Mouse (Mus musculus) spleen, adult 2 months (tissue): ENCODE measurements around the gene Prkcq. TPM values are rescaled to one million over a fixed set of nuclear protein-coding genes. Genes with fewer than 3 reads are reported as not detected.

Source experiments
- DNase-seq, 2 experiments: peaks; one replicate each; pipeline versions ENCODE4 v3.0.0 to v3.0.0-alpha.2; 2012 to 2021; ENCODE audit warnings: low spot score in 2 of 2, low read depth in 1 of 2
- H3K27ac ChIP-seq: fragments of 200-500 bp; 2 replicates; pipeline ENCODE4 v1.5.1; 2012; ENCODE audit warnings: low read length, inconsistent platforms; ENCODE audit not compliant: insufficient read depth
- H3K27me3 ChIP-seq: fragments of 200-500 bp; 2 replicates; pipeline ENCODE4 v1.6.1; 2012; ENCODE audit warnings: mild to moderate bottlenecking, moderate library complexity, low read length, inconsistent platforms; ENCODE audit not compliant: control insufficient read depth, insufficient read depth
- H3K36me3 ChIP-seq: fragments of 200-500 bp; 2 replicates; pipeline ENCODE4 v1.6.1; 2012; ENCODE audit warnings: mild to moderate bottlenecking, low read length, inconsistent platforms; ENCODE audit not compliant: control insufficient read depth, insufficient read depth
- H3K4me1 ChIP-seq: fragments of 200-500 bp; 2 replicates; pipeline ENCODE4 v1.6.1; 2011; ENCODE audit warnings: inconsistent platforms; ENCODE audit not compliant: control insufficient read depth, insufficient read depth, insufficient read length
- H3K4me3 ChIP-seq: fragments of 200-500 bp; 2 replicates; pipeline ENCODE4 v1.5.1; 2011; ENCODE audit warnings: mild to moderate bottlenecking, inconsistent platforms; ENCODE audit not compliant: insufficient read depth, insufficient read length; ENCODE audit errors: extremely low read depth
- CTCF ChIP-seq: fragments of 200-500 bp; IDR thresholded peaks from 2 replicates; pipeline ENCODE4 v1.5.1; 2011; ENCODE audit warnings: mild to moderate bottlenecking, inconsistent platforms; ENCODE audit not compliant: insufficient read depth, insufficient read length, insufficient replicate concordance; ENCODE audit errors: extremely low read depth
- POLR2A ChIP-seq: fragments of 200-500 bp; IDR thresholded peaks from 2 replicates; pipeline ENCODE4 v1.6.1; 2011; ENCODE audit warnings: low read depth, low read length, inconsistent platforms
- WGBS: fragments of 180-500 bp; shearing (Covaris S2); methylation state at CpG from one replicate; pipeline ENCODE4 v1.1.7; 2018; 5-methylcytosine and 5-hydroxymethylcytosine counted together
- polyA plus RNA-seq: library from polyadenylated mRNA; depleted of rRNA; stranded (reverse); fragments of >200 nt; gene quantifications from 2 replicates; pipeline ENCODE4 v1.2.3, GENCODE M21; 2012

The Prkcq gene
- polyA plus RNA-seq, 1 experiment = 9.3 TPM

GRCm38 (mm10) chr2:11278965-11279364 lies 107.1 kb downstream of the Prkcq start:
- H3K27ac ChIP-seq = no peak overlapping the region
- TF ChIP-seq CTCF (no peak), POLR2A (no peak)
- no peaks in the 10 kb centered on the region for H3K27me3 ChIP-seq
- H3K4me1 ChIP-seq = no peaks in the 10 kb centered on the region; the same call in 1 of the 2 replicates
- no peaks in the 10 kb centered on the region; the same call in 1 of the 2 replicates for H3K36me3 ChIP-seq
- H3K4me3 ChIP-seq = no peak overlapping the region
- no peak for DNase-seq
- 76% methylated on average over 7 of the region's 7 CpGs for WGBS

- Histone ChIP-seq H3K4me1 (no peaks in the 10 kb centered on the region; the same call in 1 of the 2 replicates), H3K36me3 (no peaks in the 10 kb centered on the region; the same call in 1 of the 2 replicates)
- WGBS = 52% methylated on average over 2 of the region's 2 CpGs
Measured at GRCm38 (mm10) chr2:11280247-11280646, 108.3 kb downstream of the Prkcq start.

GRCm38 (mm10) chr2:11287834-11288530 lies 116.1 kb downstream of the Prkcq start:
- Histone ChIP-seq H3K36me3 (no peaks in the 10 kb centered on the region), H3K27ac (no peak overlapping the region), H3K27me3 (no peaks in the 10 kb centered on the region), H3K4me3 (no peak overlapping the region), H3K4me1 (no peaks in the 10 kb centered on the region)
- no peak for TF ChIP-seq CTCF
- TF ChIP-seq POLR2A = no peak
- 86% methylated on average over 18 of the region's 18 CpGs for WGBS
- DNase-seq = no peak

More at GRCm38 (mm10) chr2:11280247-11280646, 108.3 kb downstream of the Prkcq start:
- no peak for DNase-seq
- TF ChIP-seq POLR2A (no peak), CTCF (no peak)
- Histone ChIP-seq H3K4me3 (no peak overlapping the region), H3K27ac (no peak overlapping the region), H3K27me3 (no peaks in the 10 kb centered on the region)

- no peak overlapping the region for H3K27ac ChIP-seq
- peak; percentile 42 to 75 for DNase-seq
- no peaks in the 10 kb centered on the region for H3K27me3 ChIP-seq
- 4% methylated on average over 7 of the region's 7 CpGs for WGBS
- no peak for TF ChIP-seq POLR2A
- peak; percentile 95 for TF ChIP-seq CTCF
- H3K4me1 ChIP-seq = no peaks in the 10 kb centered on the region
- H3K4me3 ChIP-seq = no peak overlapping the region
- no peaks in the 10 kb centered on the region for H3K36me3 ChIP-seq
Measured at GRCm38 (mm10) chr2:11288531-11288846, 116.6 kb downstream of the Prkcq start.

GRCm38 (mm10) chr2:11290931-11291330 lies 119.0 kb downstream of the Prkcq start:
- no peaks in the 10 kb centered on the region for H3K4me1 ChIP-seq
- no peak for DNase-seq
- no peaks in the 10 kb centered on the region for H3K27me3 ChIP-seq
- no peak for TF ChIP-seq CTCF
- TF ChIP-seq POLR2A = no peak
- no peaks in the 10 kb centered on the region for H3K36me3 ChIP-seq
- no peak overlapping the region for H3K4me3 ChIP-seq
- H3K27ac ChIP-seq = no peak overlapping the region
- WGBS = 93% methylated on average over 6 of the region's 6 CpGs

GRCm38 (mm10) chr2:11291570-11292405 lies 119.9 kb downstream of the Prkcq start:
- no peak for TF ChIP-seq CTCF
- TF ChIP-seq POLR2A = no peak
- H3K4me3 ChIP-seq = no peak overlapping the region
- DNase-seq = no peak
- H3K36me3 ChIP-seq = no peaks in the 10 kb centered on the region
- H3K27ac ChIP-seq = no peak overlapping the region
- H3K27me3 ChIP-seq = no peaks in the 10 kb centered on the region
- no peaks in the 10 kb centered on the region for H3K4me1 ChIP-seq
- WGBS = 86% methylated on average over 9 of the region's 9 CpGs

- Histone ChIP-seq H3K36me3 (no peaks in the 10 kb centered on the region), H3K27ac (no peak overlapping the region), H3K27me3 (no peaks in the 10 kb centered on the region), H3K4me1 (no peaks in the 10 kb centered on the region), H3K4me3 (no peak overlapping the region)
- 86% methylated on average over 13 of the region's 13 CpGs for WGBS
- TF ChIP-seq POLR2A = no peak
- TF ChIP-seq CTCF = no peak
- no peak for DNase-seq
Measured at GRCm38 (mm10) chr2:11293144-11293543, 121.2 kb downstream of the Prkcq start.
